Mouse (Mus musculus): ENCODE data around the gene Cand1.

Cand1 gene

DNA sequence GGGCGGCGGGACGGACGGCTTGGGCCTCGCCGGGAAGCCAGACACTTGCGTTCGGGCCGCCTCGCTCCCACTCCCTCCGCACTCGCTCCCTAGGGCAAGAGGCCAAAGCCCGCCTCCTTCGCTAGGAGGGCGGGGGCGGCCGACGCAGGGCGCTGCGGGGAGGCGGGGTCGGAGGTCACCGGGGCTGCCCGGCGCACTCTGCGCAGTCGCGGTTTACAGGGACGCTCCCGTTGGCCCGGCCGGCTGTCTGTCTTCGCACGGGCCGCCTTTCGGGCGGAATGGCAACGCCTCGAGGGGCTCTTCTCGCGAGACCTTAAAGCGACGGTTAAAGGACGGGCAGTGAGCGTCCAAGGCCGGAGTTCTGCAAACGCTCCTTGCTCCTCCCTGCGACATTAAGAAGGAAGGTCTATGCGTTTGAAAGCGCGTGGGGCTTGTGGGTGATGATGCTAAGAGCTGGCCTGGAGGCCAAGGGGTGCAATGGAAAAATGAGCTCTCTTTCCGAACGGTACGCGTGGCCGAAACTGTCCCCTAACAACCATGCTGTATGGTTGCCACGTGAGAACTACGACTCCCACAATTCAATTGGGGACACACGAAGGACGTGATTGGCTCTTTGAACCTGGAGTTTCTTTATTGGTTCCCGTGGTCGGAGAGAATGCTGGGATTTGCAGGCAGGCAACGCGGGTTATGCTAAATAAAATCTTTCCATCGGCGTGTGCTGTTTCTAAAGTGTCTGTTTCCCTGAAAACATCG, at the start of gene Cand1:
Cand1 (minus strand) TSS at position 87 of the 753 bp plus-strand sequence.
- peak; percentile 100 for DNase-seq

GRCm38 (mm10) chr10:119278871-119279270, 39.0 kb upstream of the Cand1 start:
- no peak for DNase-seq

DNA sequence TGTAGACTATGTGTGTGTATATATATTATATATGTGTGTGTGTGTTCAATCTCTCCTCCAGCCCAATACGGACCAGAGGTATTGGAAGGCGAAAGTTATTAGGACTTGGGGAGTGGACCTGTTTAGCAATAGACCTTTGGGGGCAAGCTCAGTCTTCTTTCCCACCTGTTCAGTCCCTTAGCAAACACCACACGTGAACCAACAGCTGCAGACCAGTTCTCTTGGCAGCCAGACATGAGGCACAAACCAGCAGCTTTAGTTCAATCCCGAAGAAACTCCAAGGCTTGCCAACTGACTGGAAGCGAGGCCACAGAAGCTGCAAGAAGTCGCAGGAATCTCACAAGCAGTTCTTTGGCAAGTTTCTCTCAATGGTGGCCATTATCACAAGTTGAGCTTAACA, 34.5 kb upstream of the Cand1 start:
- no peak for DNase-seq

- DNase-seq: no peak
These were observed 32.7 kb upstream of the Cand1 start for GRCm38 (mm10) chr10:119272536-119272935.

DNA sequence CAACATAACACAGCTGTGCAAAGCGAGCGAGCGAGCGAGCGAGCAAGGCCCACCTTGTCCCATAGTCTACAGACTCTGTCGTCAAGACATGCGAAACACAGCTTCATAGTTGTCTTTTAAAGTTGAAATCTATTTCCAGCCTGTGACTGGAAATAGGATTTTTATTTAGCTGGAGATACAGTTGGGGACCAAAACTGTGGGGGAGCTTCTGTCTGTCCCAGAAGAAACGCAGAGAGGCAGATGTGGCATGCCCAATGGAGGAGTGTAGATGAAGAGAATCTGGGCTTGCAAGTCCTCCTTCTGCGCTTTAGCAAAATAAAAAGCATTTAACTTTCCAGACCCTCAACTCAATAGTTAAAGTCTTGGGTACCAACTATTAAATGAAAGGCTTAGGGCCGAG, 32.1 kb upstream of the Cand1 start:
- no peak for DNase-seq

GRCm38 (mm10) chr10:119271101-119271500, 31.2 kb upstream of the Cand1 start:
- DNase-seq: no peak

DNA sequence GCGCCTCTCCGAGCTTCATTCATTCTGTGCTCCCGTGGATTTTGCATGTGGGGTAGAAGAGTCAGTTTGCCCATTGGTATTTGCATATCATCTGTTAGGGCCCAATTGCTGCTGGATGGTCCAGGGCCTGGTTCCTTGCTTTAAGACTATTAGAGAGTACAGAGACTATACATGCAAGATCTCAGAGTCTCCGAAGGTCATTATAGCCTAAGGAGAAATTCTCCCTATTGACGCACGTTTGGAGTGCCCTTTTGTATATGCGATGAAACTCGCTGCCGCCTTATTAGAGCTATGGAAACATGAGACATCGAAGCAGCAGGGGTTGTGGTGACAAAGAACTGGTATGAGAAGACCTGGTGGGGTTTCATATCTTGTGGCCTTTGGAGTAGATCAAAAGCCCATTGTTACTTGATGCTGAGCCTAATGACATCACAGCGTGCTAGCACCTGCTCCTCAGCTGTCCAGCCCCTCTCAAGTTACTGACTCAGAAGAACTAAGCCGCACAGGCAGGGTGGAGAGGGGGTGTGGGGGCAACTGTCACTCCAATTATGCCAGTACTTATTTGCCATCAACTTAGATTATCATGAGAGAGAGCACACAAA, 30.6 kb upstream of the Cand1 start:
- no peak for DNase-seq

DNA sequence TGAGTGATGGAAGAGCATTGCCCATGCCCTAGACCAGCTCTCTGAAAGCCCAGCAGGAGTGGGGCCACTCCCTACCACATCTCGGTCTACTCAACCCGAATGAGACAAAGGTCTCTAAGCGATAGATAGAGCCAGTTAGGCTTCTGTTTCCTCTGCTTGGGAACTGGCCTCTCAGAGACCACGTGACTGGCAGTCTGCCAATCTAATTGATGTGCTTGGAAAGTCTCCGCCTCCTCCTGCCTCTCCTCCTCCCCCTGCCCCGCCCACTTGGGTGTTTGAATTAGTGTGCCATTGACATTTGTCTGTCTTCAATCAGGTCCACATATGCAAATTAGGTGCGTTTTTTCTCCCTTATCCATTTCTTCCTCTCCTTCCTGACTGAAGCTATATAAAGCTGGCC, 24.9 kb upstream of the Cand1 start:
- no peak for DNase-seq

- DNase-seq: no peak
These were observed 23.0 kb upstream of the Cand1 start for GRCm38 (mm10) chr10:119262821-119263220.

GRCm38 (mm10) chr10:119257876-119258275, 18.0 kb upstream of the Cand1 start:
- no peak for DNase-seq

DNA sequence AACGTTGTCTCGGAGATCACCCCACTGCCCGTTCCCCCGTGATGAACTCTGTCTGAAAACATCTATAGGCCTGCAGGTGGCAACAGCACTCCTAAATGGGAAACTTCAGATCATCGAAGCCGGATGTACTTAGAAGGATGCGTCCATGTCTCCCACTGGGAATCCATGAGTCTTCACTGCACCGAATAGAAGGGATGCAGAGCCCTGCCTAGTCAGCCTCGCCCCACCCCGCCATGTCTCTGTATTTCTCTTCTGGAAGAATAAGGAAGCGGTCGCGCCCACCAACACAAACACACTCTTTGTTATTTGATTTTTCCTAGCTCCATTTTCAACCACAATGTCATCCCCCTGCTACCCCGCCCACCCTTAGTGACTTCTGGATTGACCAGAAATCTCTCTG, 4.3 kb upstream of the Cand1 start:
- no peak for DNase-seq

DNA sequence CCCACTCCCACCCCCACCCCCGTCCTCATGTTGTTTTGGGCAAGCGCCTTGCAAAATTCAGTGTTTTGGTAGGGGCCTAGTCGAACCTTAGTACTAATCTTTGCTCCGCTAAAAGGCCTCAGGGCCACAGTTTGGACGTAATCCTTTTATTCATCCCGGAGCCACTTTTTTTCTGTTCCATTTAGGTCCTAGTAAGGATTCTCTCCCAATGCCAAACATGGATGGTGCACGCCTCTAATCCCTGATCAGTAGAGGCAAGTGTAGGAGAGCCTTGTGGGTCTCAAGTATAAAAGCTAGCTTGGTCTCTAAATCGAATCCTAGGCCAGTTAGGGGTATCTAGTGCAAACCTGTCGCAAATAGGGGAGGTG, 851 bp upstream of the Cand1 start:
- DNase-seq: peak; percentile 52

- DNase-seq: no peak
These were observed 254 bp downstream of the Cand1 start for GRCm38 (mm10) chr10:119239633-119239968.

- peak; percentile 51 for DNase-seq
These were observed 747 bp downstream of the Cand1 start for GRCm38 (mm10) chr10:119238985-119239631.

DNA sequence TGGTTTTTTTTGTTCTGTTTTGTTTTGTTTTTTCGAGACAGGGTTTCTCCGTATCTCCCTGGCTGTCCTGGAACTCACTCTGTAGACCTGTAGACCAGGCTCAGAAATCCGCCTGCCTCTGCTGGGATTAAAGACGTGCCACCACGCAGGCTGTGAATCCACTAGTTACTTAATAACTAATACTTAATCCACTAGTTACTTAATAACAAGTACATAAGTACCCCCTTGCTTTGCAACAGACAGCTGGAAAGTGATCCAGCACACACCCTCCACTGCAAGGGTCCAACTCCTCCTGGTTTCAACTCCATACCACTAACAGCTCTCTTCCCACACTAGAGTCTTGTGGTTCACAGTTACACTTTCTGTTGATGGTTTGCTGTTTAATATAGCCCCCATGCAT, 8.3 kb downstream of the Cand1 start:
- DNase-seq: no peak

- no peak for DNase-seq
These were observed 9.2 kb downstream of the Cand1 start for GRCm38 (mm10) chr10:119230703-119231102.

DNA sequence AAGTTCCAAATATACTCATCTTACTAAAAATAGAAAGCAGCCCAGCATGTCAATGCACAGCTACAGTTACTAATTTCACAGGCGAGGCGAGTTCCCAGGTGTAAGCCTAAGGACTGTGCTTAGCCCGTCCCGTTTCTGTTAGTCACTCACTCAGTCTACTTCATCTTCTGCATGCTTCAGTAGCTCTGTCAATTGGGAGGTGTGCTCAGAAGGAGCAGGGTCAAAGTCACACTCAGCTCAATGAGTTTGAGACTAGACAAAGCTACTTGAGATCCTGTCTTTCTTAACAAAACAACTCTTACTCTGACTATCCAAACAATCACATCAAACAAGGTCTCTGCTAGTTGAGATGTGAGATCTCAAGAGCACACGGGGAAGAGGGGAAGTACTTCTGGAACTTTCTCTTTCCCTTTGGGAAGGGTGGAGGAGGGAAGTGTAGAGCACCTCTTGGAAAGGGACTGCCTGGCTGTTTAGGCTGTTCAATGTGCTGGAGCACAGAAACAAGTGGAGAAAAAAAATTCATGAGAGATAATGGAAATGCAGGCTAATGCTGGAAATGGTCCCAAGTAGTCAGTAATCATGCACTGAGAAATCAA, 9.7 kb downstream of the Cand1 start:
- DNase-seq: no peak

- no peak for DNase-seq
These were observed 16.2 kb downstream of the Cand1 start for GRCm38 (mm10) chr10:119223686-119224085.

GRCm38 (mm10) chr10:119221631-119222030, 18.2 kb downstream of the Cand1 start:
- peak; percentile 20 for DNase-seq

DNA sequence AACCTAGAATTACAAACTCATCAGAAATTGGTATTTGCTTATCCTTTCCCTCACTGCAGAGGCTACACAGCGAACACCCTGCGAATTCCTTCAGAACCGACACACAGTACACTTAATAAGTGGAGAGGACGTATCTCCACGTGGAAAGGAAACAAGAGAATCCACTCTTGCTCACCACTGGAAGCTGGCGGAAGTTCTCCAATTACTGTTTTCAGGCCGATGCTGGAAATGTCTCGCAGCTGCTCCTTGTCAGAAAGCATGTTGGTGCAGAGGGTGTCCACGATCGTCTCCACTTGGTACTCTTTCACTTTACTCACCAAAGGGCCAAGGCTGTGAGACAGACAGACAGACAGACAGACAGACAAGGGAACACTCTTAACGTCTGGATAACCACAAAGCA, 20.4 kb downstream of the Cand1 start:
- no peak for DNase-seq

GRCm38 (mm10) chr10:119218274-119219080, 21.4 kb downstream of the Cand1 start:
- no peak for DNase-seq

GRCm38 (mm10) chr10:119212443-119212842, 27.4 kb downstream of the Cand1 start:
- no peak for DNase-seq

DNA sequence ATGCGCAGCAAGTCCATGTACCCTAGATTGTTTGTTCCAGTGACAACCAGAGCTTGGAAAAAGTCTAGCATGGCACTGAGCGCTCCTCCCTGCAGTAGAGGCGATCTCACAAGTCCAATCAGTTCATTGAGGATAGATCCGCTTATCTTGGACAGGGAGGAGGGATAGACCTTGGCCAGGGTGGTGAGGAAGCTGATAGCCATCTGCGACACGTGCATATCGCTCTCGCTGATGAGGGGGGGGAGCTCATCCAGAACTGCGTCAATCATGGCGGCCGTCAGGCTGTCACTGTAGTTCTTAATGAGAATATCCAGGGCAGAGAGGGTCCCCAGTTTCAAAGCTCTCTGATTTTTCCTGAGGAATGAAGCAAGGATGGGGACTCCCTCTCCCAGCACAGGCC, 28.6 kb downstream of the Cand1 start:
- no peak for DNase-seq
